Mouse (Mus musculus): ENCODE data around the gene Elovl5.
"Not testable (repeated sequence)": the region's sequence is repeated elsewhere in the genome, so short reads cannot be mapped to it uniquely, and the experiment has no call there.

Elovl5 gene

DNA sequence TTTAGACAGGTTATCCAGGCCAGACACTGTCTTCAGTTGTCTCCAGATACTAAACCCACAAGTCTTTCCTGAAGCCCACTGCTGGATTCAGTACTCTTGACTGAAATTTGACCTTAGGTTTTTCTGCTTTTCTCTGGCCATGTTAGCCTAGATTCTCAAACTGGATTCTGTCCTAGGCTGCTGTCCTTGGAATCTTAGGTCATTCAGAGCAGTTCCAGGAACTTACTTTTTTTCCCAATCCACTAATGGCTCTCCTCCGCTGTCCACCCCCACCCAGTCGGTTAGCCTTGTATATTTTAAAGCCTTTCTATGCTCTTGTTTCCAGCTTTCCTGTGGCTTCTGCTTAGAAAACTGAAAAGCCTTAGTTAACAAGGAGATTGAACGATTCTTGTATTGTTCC lies 37.8 kb downstream of the Elovl5 start:
- no peak for DNase-seq (ENCODE audit: low spot score in 2 of 2)

DNA sequence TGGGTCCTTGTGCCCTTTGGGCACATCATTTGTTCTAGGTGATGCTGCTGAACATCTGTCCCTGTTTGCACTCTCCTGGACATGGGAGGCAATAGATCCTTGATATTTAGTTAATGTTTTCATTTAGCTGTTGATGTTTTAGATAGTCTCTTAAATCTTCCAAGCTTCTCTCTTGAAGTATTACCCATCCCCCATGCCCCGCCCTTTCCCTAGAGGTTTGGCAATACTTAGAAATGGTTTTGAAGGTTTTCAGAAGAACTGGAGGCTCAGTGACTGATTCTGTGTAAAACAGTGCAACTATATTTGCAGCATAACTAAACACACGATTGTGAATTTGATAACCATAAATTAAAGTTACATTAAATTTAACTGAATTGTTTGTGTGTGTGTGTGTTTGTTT lies 38.3 kb downstream of the Elovl5 start:
- no peak for DNase-seq (ENCODE audit: low spot score in 2 of 2)

DNA sequence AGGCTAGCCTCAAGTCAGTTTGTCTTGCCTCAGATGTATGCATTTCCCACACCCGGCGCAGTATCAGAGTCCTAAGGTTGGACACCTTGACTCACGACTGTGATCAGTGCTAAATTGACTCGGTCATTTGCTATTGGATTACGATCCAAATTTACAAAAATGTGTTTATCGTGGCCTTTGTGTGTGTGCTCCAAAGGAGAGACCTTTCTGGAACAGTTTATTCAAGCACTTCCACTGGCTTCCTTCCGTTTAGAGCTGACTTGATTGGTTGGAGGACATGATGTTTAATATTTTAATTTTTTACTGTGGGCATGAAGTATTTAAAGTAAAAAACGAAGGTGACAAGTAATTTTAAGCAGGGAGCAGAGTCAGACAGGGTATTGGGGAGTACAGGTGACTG lies 38.8 kb downstream of the Elovl5 start:
- DNase-seq (ENCODE audit: low spot score in 2 of 2) = no peak

DNA sequence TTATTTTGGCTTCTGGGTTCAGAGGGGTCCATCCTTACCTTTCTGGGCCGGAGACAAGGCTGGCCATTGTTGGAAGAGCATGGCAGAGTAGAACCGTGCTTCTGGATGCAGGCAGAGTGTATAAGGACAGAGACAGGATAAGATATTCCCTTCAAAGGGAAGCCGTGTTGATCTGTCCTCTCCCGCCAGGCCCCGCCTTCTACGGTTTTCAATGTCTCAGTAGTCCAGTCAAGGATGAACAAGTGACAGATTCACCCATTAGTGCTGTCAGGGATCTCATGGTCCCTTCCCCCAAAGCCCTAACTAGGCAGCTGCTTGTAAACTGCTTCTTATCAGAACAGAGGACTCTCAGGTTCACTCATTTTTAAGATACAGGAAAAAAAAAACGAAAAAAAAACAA lies 41.2 kb downstream of the Elovl5 start:
- DNase-seq (ENCODE audit: low spot score in 2 of 2) = no peak

DNA sequence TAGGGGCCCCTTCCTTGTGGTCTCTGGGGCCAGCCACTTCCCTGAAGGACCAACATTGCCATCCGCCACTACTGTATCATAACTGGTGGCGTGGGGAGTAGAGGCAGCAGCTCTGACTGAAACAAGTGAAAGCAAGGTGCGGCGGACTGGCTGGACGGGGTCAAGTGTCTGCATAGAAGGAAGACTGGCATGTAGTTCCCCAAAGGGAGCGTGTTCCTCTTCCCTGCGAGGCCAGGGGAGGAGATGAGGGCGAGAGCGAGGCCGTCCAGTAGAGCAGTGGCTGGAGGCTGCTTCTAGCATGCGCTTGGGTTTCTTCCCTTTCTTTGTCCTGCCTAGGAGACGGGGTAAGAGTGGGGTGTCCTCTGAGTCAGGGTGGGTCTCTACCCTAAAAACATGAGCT lies 42.6 kb downstream of the Elovl5 start:
- no peak for DNase-seq (ENCODE audit: low spot score in 2 of 2)

DNA sequence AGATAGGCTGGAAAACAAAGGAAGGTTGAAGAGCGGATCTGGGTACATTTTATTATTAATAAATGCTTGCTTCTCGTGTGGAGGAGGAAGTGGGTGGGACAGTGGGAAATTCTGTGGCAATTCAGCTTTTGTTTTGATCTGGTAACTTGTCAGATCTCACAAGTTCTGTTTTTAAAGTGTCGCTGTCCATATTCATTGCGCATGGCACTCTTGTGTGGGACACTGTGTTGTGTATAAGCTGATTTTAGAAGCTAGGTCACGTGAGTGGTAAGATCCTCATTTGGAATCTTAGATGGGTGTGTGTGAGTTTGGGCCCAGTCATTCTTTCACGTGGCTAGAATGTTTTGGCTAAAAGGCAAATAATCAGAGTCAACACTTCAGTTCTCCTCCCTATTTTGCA lies 44.2 kb downstream of the Elovl5 start:
- peak in 1 of 2 experiments; percentile 27 for DNase-seq (ENCODE audit: low spot score in 2 of 2)

DNA sequence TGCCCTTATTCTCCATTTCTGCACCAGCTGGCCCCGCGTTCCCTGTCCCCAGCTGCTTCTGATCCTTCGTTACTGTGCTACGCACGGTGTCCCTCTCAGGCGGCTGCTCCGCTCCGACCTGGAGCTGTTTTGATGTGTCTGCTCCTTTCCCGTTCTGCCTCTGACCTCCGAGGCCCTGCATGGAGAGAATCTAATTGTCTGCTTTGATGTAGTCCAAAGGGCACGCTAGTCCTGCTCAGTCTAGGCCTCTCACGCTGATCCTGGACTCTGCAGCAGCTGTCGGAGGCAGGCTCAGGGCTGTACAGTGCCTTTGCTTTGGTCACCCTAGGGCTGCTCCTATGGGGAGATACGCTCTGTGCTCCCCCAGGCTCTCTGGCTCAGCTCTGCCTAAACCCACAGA lies 46.9 kb downstream of the Elovl5 start:
- DNase-seq (ENCODE audit: low spot score in 2 of 2) = no peak

DNA sequence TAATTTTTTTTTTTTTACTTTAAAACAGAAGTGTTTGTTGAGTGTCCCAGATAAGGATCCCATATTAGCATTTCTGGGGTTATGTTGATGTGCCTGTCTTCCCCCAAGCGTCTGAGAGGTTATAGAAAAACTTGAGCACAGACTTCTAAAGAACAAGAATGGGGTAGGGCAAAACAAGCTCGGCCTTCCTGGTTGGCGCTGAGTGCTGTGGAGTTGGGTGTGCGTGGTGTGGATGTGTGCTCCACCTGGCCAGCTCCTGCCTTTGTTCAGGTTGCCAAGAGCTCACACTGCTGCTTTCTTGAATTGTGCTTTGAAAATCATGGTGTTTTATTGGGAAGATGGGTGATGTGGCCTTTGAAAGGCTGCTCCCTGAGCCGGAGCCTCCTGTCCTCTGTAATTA lies 48.1 kb downstream of the Elovl5 start:
- DNase-seq (ENCODE audit: low spot score in 2 of 2) = no peak

DNA sequence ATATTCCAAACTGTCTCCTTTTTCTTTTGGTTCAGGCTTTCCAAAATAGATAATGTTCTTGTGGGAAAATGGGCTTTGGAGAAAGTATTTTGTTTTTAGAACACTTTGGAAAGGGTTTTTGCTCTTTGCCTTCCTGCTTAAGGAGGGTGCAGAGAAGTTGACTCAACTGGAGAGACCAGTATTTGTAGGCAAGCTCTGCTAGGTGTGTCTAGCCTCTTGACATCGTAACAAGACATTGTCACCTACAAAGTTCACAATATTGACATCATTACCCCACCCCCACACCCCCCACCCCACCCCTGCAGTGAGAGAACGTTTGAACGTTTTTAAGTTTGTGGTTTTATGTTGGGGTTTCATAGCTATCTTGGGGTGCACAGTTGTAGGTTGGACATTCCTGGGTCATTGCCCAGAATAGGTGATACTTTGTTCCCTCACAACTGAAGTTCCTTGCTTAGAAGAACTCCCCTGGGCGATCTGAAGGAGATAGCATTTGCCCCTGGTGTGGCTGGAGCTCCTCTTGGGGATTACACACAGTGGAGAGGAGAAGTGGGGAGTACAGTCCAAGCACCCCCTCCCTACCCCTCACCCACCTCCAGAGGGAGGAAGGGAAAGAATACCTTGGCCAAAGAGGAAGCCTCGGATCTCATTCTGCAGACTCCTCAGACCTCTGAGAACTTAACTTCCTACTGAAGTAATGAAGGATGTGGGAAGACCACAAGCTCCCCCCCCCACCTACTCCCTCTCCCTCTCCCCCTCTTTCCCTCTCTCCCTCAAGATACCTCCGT lies 48.8 kb downstream of the Elovl5 start:
- no peak for DNase-seq (ENCODE audit: low spot score in 2 of 2)

DNA sequence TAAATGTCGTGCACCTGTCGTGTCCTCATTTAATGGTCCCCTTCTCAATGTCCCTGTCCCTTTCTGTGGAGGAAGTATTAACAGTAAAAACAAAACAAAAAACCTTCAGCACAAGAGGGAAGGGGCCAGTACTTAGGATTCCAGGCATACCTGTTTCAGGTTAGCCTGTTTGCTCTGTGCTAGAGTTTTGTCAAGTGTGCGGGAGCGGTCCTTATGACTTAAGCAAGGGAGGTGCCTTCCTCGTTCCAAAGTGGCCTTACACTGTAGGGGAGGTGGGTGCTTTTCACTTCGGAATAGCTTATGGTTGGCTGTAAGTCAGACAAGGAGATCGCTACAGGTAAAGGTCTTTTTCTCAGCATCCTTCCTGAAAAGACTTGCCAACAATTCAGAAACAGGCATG lies 49.7 kb downstream of the Elovl5 start:
- DNase-seq (ENCODE audit: low spot score in 2 of 2) = no peak

DNA sequence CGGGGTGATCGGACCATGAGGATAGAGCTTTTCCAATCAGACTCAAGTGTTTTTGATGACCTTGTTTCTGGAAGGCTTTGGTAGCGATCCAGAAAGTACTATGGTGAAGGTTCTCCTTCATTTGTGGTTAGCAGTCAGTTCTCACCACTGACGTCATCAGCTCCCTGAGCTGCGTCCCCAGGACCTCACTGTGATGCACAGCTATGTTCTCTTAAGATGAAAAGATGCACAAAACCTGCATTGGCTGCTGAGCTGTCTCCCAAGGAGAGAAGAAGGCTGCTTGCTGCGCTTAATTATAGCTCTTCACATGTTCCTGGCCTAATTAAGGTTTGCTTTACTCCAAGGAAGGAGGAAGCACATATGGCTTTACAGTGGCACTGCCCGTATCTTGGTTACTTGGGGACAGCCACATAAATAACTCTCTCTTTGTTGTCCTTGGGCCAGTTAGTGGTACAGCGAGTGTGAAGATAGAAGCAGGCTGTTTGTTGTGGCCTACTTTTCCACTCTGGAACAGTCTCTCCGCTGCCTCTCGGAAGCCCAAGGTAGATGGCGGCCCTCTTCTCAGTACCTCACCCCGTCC lies 50.5 kb downstream of the Elovl5 start:
- peak; percentile 31 to 59 for DNase-seq (ENCODE audit: low spot score in 2 of 2)

DNA sequence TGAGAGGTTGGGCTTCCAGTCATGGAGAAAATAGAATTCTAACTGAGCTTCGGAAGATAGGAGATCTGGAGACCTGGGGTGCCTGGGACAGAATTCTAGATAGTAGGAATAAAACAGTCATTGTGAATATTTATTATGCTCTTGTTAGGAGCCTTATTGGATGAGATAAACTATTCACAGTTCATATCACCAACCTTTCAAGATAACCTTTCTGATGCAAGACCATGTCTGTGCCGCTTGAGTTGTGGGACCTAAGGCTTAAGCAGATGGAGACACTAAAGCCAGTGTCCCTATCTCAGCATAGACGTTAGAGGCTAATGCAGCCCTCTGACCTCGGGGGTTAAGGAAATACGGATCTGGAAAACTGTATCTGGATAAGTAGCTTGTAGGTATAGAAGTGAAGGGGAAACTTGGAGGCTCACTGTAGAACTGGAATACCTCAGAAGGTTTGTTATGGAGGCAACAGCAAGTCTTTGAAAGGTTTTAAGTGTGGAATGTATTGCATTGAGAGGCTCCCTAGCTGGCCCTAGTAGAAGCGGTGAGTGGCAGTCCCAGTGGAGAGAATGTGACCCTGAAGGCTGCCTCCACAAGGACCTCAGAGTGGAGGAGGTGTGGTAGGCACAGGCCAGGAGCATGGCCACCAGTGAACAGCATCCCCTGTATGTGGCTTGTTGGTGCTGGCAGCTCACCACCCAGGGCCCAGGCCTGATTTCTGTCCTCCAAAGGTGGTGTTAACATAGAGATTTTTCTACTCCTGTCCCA lies 52.2 kb downstream of the Elovl5 start:
- DNase-seq (ENCODE audit: low spot score in 2 of 2) = no peak

DNA sequence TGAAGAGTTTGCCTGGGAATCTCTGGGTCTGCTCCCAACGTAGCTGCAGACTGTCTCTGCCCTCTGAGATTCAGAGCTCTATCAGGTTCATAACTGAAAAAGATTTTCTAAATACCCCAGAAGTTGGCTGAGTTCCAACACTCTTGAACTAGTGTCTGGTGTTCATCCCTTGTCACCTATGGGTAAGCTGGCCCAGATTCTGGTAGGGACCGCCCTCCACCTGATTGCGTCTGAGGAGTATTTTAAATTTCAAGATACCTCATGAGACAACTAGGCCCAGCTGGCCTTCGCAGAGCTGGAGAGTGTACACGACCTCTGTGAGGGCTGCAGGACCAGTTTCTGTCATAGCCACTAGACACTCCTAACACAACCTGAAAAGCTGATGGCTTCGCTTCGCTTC lies 61.8 kb downstream of the Elovl5 start:
- no peak for DNase-seq (ENCODE audit: low spot score in 2 of 2)

DNA sequence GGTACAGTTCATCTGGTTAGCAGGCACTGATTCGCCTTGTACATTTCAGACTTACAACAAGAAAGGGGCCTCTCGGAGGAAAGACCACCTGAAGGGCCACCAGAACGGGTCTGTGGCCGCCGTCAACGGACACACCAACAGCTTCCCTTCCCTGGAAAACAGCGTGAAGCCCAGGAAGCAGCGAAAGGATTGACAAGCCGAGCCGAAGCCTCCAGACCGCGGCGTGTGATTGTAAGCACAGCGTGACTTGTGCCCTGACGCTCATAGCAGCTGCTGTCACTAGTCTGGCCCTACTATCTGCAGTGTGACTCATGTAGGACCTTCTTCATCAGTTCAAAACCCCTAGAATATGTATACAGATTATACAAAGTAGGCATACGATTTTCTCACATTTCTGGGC lies 65.5 kb downstream of the Elovl5 start:
- no peak for DNase-seq (ENCODE audit: low spot score in 2 of 2)

DNA sequence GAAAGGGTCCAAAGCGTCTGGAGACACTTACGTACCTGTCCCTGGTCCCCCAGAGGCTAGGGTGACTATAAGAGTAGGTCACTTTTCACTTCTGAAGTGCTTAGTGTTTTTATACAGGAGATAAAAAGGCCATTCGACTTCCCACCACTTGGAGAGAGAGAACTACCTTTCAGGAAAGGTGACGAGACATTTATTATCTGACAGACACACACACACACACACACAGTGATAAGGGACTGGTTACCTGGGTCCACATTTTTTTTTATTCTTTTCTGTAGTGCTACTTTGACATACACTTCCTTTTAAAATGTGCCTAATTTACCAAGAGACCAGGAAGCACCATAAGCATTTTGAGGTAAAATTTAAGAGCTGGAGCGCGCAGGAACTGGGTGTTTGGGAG lies 66.4 kb downstream of the Elovl5 start:
- DNase-seq (ENCODE audit: low spot score in 2 of 2) = no peak

DNA sequence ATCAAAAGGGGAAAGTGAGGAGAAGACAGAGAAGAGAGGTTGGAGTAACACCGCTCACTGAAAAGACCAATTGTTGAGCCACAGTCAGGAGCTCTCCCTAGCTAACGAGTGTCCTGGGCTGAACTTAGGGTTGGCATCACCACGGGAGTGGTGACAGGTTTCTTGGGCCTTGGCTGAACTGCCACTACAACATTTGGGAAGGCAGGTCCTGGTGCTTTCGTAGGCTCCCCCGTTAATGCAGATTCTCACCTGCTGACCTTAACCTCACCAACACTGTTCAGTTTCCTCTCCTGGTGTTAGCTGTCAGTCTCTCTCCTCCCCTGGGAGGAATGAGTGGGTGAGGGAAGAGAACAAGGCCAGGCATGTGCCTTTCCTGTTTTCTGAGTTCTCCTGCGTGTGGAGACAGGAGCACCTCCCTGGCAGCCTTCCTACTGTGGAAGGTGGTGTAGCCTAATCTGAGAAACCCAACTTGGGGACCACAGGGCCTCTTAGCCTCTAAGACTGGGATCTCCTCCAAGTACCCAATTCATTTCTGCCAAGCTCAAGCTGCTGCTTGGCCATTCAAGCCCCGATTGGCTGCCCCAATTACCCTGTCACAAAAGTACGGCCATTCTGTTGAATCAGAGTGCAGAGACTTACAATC lies 69.1 kb downstream of the Elovl5 start:
- no peak for DNase-seq (ENCODE audit: low spot score in 2 of 2)

DNA sequence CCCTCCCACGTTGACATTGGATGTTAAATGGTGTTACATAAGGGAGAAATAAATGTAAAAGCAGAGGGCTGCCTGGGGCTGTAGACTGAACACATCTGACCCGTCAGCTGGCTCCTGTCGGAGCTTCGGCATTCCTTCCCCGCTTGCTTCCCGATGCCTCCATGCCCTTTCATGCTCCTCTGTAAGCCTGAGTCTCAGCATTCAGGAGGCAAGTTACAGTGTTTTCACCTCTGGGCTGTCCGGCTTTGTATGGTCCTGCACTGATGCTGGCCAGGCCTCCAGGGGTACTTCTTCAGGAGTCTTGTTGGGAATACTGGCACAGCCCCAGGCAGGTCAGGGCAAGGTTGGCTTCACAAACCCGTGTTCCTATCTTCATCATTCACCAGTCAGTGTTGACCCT lies 72.5 kb downstream of the Elovl5 start:
- no peak for DNase-seq (ENCODE audit: low spot score in 2 of 2)

DNA sequence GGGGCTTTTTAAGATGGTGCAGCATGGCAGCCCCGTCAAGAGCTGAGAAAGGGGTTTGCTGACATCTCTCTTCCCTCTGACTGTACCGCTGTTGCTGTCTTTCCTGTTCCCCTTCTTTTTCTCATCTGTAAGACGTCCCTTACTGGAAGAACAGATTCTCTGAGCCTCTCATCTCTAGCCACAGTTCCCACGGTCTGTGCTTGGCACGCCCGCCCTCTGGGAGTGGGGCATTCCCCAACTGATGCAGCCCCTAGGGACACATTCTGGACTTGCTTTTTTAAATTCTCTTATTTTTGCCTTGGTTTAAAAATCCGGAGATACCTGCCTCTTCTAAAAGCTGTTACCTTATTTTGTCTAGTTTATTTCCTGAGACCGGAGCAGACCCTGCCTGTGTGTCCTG lies 73.1 kb downstream of the Elovl5 start:
- DNase-seq (ENCODE audit: low spot score in 2 of 2) = no peak

DNA sequence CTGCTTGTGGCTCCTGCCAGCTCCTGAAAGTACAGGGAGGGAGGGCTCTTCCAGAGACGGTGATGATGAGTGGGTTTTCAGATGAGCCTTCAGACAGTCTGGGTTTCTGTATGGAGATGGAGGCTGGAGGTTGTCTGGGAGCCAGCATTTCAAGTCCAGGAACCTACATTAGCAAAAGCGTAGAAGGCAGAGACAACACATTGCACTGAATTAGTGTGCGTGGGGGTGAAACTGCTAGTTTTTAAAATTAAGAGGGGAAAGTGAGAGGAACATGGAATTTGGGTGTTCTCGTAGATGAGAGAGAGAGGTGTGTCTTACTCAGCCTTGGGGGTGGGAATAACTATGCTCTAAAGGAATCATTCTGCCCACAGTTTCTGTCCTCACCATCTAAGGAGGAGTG lies 74.5 kb downstream of the Elovl5 start:
- peak; percentile 44 to 50 for DNase-seq (ENCODE audit: low spot score in 2 of 2)

DNA sequence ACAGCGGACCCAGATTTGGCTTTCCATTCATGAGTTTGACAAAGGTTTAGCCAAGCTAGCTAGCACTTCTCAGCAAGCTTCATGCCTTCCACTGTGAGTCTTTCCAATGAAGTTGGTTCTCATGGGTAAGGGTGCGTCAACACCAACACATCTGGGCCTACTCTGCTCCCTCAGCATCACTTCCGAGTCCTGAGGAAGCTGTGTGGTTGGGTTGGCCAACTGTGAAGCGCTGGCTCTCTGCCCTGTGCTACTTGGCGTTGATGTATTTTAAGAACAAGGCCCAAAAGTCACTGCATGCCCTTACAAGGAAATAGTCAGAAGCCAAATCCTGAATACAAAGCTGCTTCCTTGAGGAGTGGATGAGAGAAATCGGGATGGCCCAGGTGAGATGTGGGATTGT lies 75.1 kb downstream of the Elovl5 start:
- DNase-seq (ENCODE audit: low spot score in 2 of 2) = no peak

DNA sequence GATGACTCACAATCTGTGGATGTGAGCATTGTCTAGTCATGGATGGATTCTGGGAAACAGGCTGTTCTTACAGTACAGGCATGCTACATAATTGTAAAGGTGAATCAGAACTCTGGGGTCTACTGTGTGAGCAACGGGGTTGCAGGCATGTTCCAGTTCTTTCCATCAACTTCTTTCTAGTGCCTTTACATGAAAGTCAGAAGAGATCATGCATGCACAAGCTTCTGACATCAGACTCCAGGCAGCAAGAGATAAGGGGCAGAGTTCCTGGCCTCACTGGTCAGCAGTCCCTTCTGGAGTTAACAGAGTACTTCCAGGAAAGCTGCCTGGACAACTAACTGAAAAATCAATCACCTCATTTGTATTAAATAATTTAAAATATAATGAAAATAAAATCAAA lies 75.9 kb downstream of the Elovl5 start:
- no peak for DNase-seq (ENCODE audit: low spot score in 2 of 2)

DNA sequence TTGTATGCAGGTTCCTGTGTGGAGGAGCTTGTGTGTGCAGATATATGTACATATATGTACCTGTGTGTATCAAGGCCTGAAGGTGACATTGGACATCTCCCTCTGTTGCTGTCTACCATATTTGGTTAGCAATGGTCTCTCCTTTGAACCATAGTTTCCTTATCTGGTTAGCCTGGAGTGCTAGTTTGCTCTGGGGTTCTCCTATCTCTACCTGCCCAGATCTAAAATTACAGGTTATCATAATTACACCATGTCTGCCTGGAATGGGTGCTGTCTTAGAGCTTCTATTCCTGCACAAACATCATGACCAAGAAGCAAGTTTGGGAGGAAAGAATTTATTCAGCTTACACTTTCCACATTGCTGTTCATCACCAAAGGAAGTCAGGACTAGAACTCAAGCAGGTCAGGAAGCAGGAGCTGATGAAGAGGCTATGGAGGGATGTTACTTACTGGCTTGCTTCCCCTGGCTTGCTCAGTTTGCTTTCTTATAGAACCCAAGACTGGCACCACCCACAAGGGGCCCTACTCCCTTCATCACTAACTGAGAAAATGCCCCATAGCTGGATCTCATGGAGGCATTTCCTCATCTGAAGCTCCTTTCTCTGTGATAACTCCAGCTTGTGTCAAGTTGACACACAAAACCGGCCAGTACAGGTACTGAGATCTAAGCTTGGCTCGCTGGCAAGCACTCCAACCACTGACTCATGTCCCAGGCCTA lies 76.5 kb downstream of the Elovl5 start:
- DNase-seq (ENCODE audit: low spot score in 2 of 2) = not testable (repeated sequence)

All from right cerebral cortex, adult 2 months (tissue).